Mouse (Mus musculus): ENCODE results near the gene Scrn2.

- TF ChIP-seq MAFK (IDR thresholded peaks at IDR 0.05; ENCODE audit: insufficient read depth, low read depth, low read length) (no peak), ZNF384 (IDR thresholded peaks at IDR 0.05; ENCODE audit: low read depth, low read length) (no peak), CHD2 (IDR thresholded peaks at IDR 0.05; ENCODE audit: low read depth, low read length) (no peak), ZC3H11A (IDR thresholded peaks at IDR 0.05; ENCODE audit: borderline replicate concordance, low read depth, low read length) (no peak)
Observed at GRCm38 (mm10) chr11:97024977-97025376, 4.8 kb upstream of the Scrn2 start.

All from ES-E14 (cell line).